Mouse (Mus musculus): ENCODE measurements at regions not wholly inside any gene's neighbourhood (a gene's known extent, or its start where the extent isn't known, plus 50 kb on each side); places are given as distances from the start of the nearest gene placed in this dataset.

- Histone ChIP-seq H3K9me3 (ENCODE audit: control insufficient read depth, low read length) (no peaks in the 10 kb centered on the region), H3K4me1 (ENCODE audit: control insufficient read depth, insufficient read depth, low read length) (no peaks in the 10 kb centered on the region), H3K4me2 (ENCODE audit: low read depth, low read length) (no peak overlapping the region), H3K27me3 (ENCODE audit: control insufficient read depth, insufficient read depth, low read length) (no peaks in the 10 kb centered on the region), H3K4me3 (ENCODE audit: low read depth, low read length) (no peak overlapping the region), H3K9ac (replicated peaks; ENCODE audit: low read depth, low read length) (no peak overlapping the region), H3K36me3 (ENCODE audit: control insufficient read depth, insufficient read depth, low read length) (no peaks in the 10 kb centered on the region), H3K27ac (ENCODE audit: low read depth, low read length) (no peak overlapping the region)
- 94% methylated on average over 1 of the region's 1 CpGs for WGBS
- no peak for ATAC-seq (ENCODE audit: low read depth)
These were observed 81.2 kb upstream of the Mms22l start for GRCm38 (mm10) chr4:24415048-24415447.

GRCm38 (mm10) chr4:24429092-24429928, 66.9 kb upstream of the Mms22l start:
- H3K4me3 ChIP-seq (ENCODE audit: low read depth, low read length): peak overlapping the region; percentile 7; the same call in 1 of the 2 replicates
- 22% methylated on average over 8 of the region's 8 CpGs for WGBS
- H3K4me1 ChIP-seq (ENCODE audit: control insufficient read depth, insufficient read depth, low read length): 0 out of 2 replicates have a peak, but pooled peaks cover 3% of the 10 kb centered on the region
- peak overlapping the region; percentile 35; the same call in 1 of the 2 replicates for H3K4me2 ChIP-seq (ENCODE audit: low read depth, low read length)
- H3K27ac ChIP-seq (ENCODE audit: low read depth, low read length): no peak overlapping the region
- no peaks in the 10 kb centered on the region for H3K9me3 ChIP-seq (ENCODE audit: control insufficient read depth, low read length)
- H3K9ac ChIP-seq (replicated peaks; ENCODE audit: low read depth, low read length): no peak overlapping the region
- no peaks in the 10 kb centered on the region for H3K36me3 ChIP-seq (ENCODE audit: control insufficient read depth, insufficient read depth, low read length)
- no peaks in the 10 kb centered on the region for H3K27me3 ChIP-seq (ENCODE audit: control insufficient read depth, insufficient read depth, low read length)
- ATAC-seq (ENCODE audit: low read depth): peak; percentile 93

GRCm38 (mm10) chr4:24429929-24430752, 66.1 kb upstream of the Mms22l start:
- Histone ChIP-seq H3K9ac (replicated peaks; ENCODE audit: low read depth, low read length) (no peak overlapping the region), H3K36me3 (ENCODE audit: control insufficient read depth, insufficient read depth, low read length) (no peaks in the 10 kb centered on the region), H3K4me2 (ENCODE audit: low read depth, low read length) (peak overlapping the region; percentile 12; the same call in 1 of the 2 replicates), H3K27ac (ENCODE audit: low read depth, low read length) (no peak overlapping the region), H3K4me1 (ENCODE audit: control insufficient read depth, insufficient read depth, low read length) (0 out of 2 replicates have a peak, but pooled peaks cover 3% of the 10 kb centered on the region), H3K4me3 (ENCODE audit: low read depth, low read length) (peak overlapping the region; percentile 0; the same call in 1 of the 2 replicates), H3K27me3 (ENCODE audit: control insufficient read depth, insufficient read depth, low read length) (no peaks in the 10 kb centered on the region), H3K9me3 (ENCODE audit: control insufficient read depth, low read length) (no peaks in the 10 kb centered on the region)
- peak; percentile 54 for ATAC-seq (ENCODE audit: low read depth)
- WGBS: 34% methylated on average over 8 of the region's 8 CpGs

GRCm38 (mm10) chr4:24430753-24431072, 65.5 kb upstream of the Mms22l start:
- Histone ChIP-seq H3K36me3 (ENCODE audit: control insufficient read depth, insufficient read depth, low read length) (no peaks in the 10 kb centered on the region), H3K4me2 (ENCODE audit: low read depth, low read length) (peak overlapping the region; percentile 12; the same call in 1 of the 2 replicates), H3K27me3 (ENCODE audit: control insufficient read depth, insufficient read depth, low read length) (no peaks in the 10 kb centered on the region), H3K4me3 (ENCODE audit: low read depth, low read length) (peak overlapping the region; percentile 0; the same call in 1 of the 2 replicates), H3K9me3 (ENCODE audit: control insufficient read depth, low read length) (no peaks in the 10 kb centered on the region), H3K27ac (ENCODE audit: low read depth, low read length) (no peak overlapping the region), H3K4me1 (ENCODE audit: control insufficient read depth, insufficient read depth, low read length) (0 out of 2 replicates have a peak, but pooled peaks cover 3% of the 10 kb centered on the region), H3K9ac (replicated peaks; ENCODE audit: low read depth, low read length) (no peak overlapping the region)
- no peak for ATAC-seq (ENCODE audit: low read depth)

- no peaks in the 10 kb centered on the region for H3K27me3 ChIP-seq (ENCODE audit: control insufficient read depth, insufficient read depth, low read length)
- WGBS: 96% methylated on average over 4 of the region's 4 CpGs
- no peak overlapping the region for H3K4me3 ChIP-seq (ENCODE audit: low read depth, low read length)
- no peaks in the 10 kb centered on the region for H3K4me1 ChIP-seq (ENCODE audit: control insufficient read depth, insufficient read depth, low read length)
- H3K9ac ChIP-seq (replicated peaks; ENCODE audit: low read depth, low read length): no peak overlapping the region
- H3K27ac ChIP-seq (ENCODE audit: low read depth, low read length): no peak overlapping the region
- no peaks in the 10 kb centered on the region for H3K9me3 ChIP-seq (ENCODE audit: control insufficient read depth, low read length)
- no peak for ATAC-seq (ENCODE audit: low read depth)
- no peaks in the 10 kb centered on the region for H3K36me3 ChIP-seq (ENCODE audit: control insufficient read depth, insufficient read depth, low read length)
- no peak overlapping the region for H3K4me2 ChIP-seq (ENCODE audit: low read depth, low read length)
These were observed 59.0 kb upstream of the Mms22l start for GRCm38 (mm10) chr4:24437258-24437657.

Measured in neural tube, embryonic 14.5 days (tissue).